Mouse (Mus musculus): ENCODE measurements around the gene Rabgap1.

DNA sequence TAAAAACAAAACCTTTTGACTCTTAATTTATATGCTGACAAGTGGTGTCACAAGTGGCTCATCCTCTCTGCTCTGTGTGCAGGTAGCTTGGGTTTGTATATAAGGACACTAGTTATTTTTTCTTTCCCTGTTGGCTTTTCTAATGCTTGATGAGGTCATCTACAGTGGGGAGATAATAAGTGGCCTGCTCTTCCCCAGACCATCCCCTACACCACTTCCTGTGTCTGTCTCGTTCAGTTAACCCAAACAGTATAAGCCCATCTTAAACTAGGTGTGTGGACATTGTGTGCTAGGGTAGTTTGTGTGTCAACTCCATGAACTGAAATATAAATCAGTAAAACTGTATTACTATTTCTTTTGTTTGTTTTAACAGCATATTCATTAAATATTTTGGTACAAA, 123.0 kb downstream of the Rabgap1 start:
- TF ChIP-seq CTCF (IDR thresholded peaks at IDR 0.05; ENCODE audit: low read depth) (no peak), EP300 (IDR thresholded peaks at IDR 0.05; ENCODE audit: low read depth) (no peak)

Measured in liver, postnatal 0 days (tissue).